Mouse (Mus musculus) cerebellum, adult 18-20 months (tissue): ENCODE results near the gene Ctnna2.
A peak's percentile ranks its signal among the peaks of the same experiment; 100 is the strongest.

ENCODE experiments used
- DNase-seq, 2 experiments: peaks; one replicate each; pipeline ENCODE4 v3.0.0; 2021

Gene Ctnna2

GRCm38 (mm10) chr6:77416999-77417398, 562.5 kb downstream of the Ctnna2 start:
- DNase-seq, result peak in 1 of 2 experiments; percentile 14

GRCm38 (mm10) chr6:77413530-77413929, 566.0 kb downstream of the Ctnna2 start:
- no peak for DNase-seq

GRCm38 (mm10) chr6:77408481-77408880, 571.0 kb downstream of the Ctnna2 start:
- DNase-seq, result no peak

GRCm38 (mm10) chr6:77400751-77401150, 578.7 kb downstream of the Ctnna2 start:
- no peak for DNase-seq

- no peak for DNase-seq
Measured at GRCm38 (mm10) chr6:77391663-77392062, 587.8 kb downstream of the Ctnna2 start.

- DNase-seq, result no peak
Measured at GRCm38 (mm10) chr6:77381309-77381708, 598.2 kb downstream of the Ctnna2 start.

GRCm38 (mm10) chr6:77373132-77373531, 606.4 kb downstream of the Ctnna2 start:
- peak; percentile 8 to 28 for DNase-seq

GRCm38 (mm10) chr6:77371147-77371546, 608.4 kb downstream of the Ctnna2 start:
- no peak for DNase-seq

- no peak for DNase-seq
Measured at GRCm38 (mm10) chr6:77358471-77358837, 621.0 kb downstream of the Ctnna2 start.

- DNase-seq, result peak; percentile 49 to 58
Measured at GRCm38 (mm10) chr6:77357748-77358470, 621.6 kb downstream of the Ctnna2 start.

- no peak for DNase-seq
Measured at GRCm38 (mm10) chr6:77354826-77355225, 624.7 kb downstream of the Ctnna2 start.

- DNase-seq, result no peak
Measured at GRCm38 (mm10) chr6:77343781-77344180, 635.7 kb downstream of the Ctnna2 start.

- DNase-seq, result no peak
Measured at GRCm38 (mm10) chr6:77335537-77335936, 644.0 kb downstream of the Ctnna2 start.

- DNase-seq, result no peak
Measured at GRCm38 (mm10) chr6:77324748-77325147, 654.8 kb downstream of the Ctnna2 start.

GRCm38 (mm10) chr6:77324327-77324726, 655.2 kb downstream of the Ctnna2 start:
- DNase-seq, result no peak

- no peak for DNase-seq
Measured at GRCm38 (mm10) chr6:77306796-77307195, 672.7 kb downstream of the Ctnna2 start.

- no peak for DNase-seq
Measured at GRCm38 (mm10) chr6:77301305-77301704, 678.2 kb downstream of the Ctnna2 start.

GRCm38 (mm10) chr6:77291415-77291814, 688.1 kb downstream of the Ctnna2 start:
- DNase-seq, result no peak

GRCm38 (mm10) chr6:77288402-77288801, 691.1 kb downstream of the Ctnna2 start:
- DNase-seq, result peak; percentile 26 to 32

GRCm38 (mm10) chr6:77286317-77286716, 693.2 kb downstream of the Ctnna2 start:
- no peak for DNase-seq

GRCm38 (mm10) chr6:77278794-77279193, 700.7 kb downstream of the Ctnna2 start:
- no peak for DNase-seq

- no peak for DNase-seq
Measured at GRCm38 (mm10) chr6:77265163-77265562, 714.3 kb downstream of the Ctnna2 start.

- peak; percentile 19 to 24 for DNase-seq
Measured at GRCm38 (mm10) chr6:77257358-77258105, 722.0 kb downstream of the Ctnna2 start.

GRCm38 (mm10) chr6:77256348-77256747, 723.2 kb downstream of the Ctnna2 start:
- no peak for DNase-seq
